Mouse (Mus musculus): ENCODE measurements around the gene Spata1. TPM values are rescaled to one million over a fixed set of nuclear protein-coding genes. Genes with fewer than 3 reads are reported as not detected.

The Spata1 gene
- polyA plus RNA-seq, 1 experiment from 2014 or later, result 4.2 TPM

DNA sequence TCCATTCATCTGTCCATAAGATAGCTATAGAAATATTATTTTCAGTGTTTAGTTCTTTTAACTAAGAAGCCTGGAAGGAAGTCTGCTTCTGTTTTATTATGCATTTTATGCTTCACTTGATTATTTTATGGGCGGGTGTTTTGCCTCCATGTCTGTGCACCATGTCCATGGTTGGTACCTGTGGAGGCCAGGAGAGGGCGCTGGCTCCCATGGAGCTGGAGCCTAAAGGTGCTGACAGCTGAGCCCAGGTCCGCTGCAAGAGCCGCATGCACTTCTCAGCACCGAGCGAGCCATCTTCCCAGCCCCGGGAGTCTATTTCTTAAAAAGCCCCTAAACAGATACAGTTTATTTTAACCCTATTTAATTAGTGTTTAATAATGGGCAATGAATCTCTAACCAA, 75.8 kb downstream of the Spata1 start:
- peaks cover 64% of the 10 kb centered on the region for H3K36me3 ChIP-seq (ENCODE audit: insufficient read depth)
- H3K4me2 ChIP-seq, result no peak overlapping the region
- no peak overlapping the region for H3K27ac ChIP-seq (ENCODE audit: low read depth)
- DNase-seq (no peak), ATAC-seq (ENCODE audit: insufficient read depth) (no peak)
- 0 out of 2 replicates have a peak, but pooled peaks cover 3% of the 10 kb centered on the region for H3K4me1 ChIP-seq (ENCODE audit: insufficient read depth)
- H3K9ac ChIP-seq, result no peak overlapping the region
- WGBS, result 86% methylated on average over 7 of the region's 7 CpGs
- H3K9me3 ChIP-seq (ENCODE audit: low read depth, low read length), result no peaks in the 10 kb centered on the region
- no peak overlapping the region for H3K4me3 ChIP-seq (ENCODE audit: low read depth, low read length)
- H3K27me3 ChIP-seq (ENCODE audit: insufficient read depth, low read length), result no peaks in the 10 kb centered on the region
- peak; percentile 36; the same call in 1 of the 2 replicates for TF ChIP-seq CTCF (IDR thresholded peaks at IDR 0.05; ENCODE audit: low read depth)

DNA sequence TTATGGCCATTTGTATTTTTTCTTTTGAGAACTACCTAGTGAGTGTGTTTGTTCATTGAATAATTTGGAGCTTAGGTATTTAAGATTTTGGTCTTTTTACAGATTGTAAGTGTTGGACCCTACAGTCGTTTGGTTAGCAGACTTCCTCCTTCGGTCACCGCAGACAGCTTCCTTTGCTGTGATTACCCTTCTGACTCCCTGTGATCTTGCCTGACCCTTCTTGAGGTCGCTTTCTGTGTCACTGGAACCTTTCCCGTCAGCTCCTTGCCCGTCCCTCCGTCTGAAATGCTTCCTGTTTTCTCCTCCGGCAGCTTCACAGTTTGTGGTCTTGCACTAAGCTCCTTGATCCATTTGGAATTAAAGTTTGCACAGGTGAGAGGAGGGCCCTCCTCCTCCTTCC, 77.8 kb downstream of the Spata1 start:
- no peak for TF ChIP-seq CTCF (IDR thresholded peaks at IDR 0.05; ENCODE audit: low read depth)
- Histone ChIP-seq H3K9me3 (ENCODE audit: low read depth, low read length) (no peaks in the 10 kb centered on the region), H3K27ac (ENCODE audit: low read depth) (no peak overlapping the region), H3K36me3 (ENCODE audit: insufficient read depth) (peaks cover 62% of the 10 kb centered on the region), H3K9ac (no peak overlapping the region), H3K4me2 (no peak overlapping the region), H3K27me3 (ENCODE audit: insufficient read depth, low read length) (no peaks in the 10 kb centered on the region), H3K4me1 (ENCODE audit: insufficient read depth) (0 out of 2 replicates have a peak, but pooled peaks cover 3% of the 10 kb centered on the region), H3K4me3 (ENCODE audit: low read depth, low read length) (no peak overlapping the region)
- DNase-seq (peak; percentile 13), ATAC-seq (ENCODE audit: insufficient read depth) (no peak)
- WGBS, result 28% methylated on average over 8 of the region's 8 CpGs

DNA sequence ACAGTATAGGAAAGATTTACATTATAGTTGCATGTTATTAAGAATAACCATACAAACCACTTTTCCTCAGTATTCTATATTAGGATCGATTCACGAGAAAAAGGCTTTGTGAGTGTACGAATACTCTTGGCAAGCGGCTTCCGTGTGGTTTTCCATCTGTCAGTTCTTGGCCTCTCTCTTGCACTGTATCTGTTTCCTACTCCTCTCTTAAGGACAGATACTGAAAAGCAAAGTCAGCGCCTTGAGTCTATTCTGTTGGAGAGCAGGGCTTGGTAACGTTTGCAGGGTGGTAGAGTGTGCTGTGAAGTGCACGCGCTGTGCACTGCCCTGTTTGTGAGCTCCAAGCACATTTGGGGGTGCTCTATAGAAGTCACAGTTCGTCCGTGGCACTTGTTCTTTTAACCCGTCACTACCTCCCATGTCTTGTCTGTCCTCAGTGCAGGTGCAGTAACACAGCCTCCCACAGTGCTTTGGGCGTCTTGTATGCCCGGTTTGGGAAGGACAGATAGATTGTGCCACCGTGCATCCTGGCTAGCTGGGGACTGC, 79.5 kb downstream of the Spata1 start:
- TF ChIP-seq CTCF (IDR thresholded peaks at IDR 0.05; ENCODE audit: low read depth), result no peak
- Histone ChIP-seq H3K9me3 (ENCODE audit: low read depth, low read length) (no peaks in the 10 kb centered on the region), H3K4me3 (ENCODE audit: low read depth, low read length) (no peak overlapping the region), H3K9ac (no peak overlapping the region), H3K27me3 (ENCODE audit: insufficient read depth, low read length) (no peaks in the 10 kb centered on the region), H3K27ac (ENCODE audit: low read depth) (no peak overlapping the region), H3K4me1 (ENCODE audit: insufficient read depth) (0 out of 2 replicates have a peak, but pooled peaks cover 3% of the 10 kb centered on the region), H3K36me3 (ENCODE audit: insufficient read depth) (peaks cover 51% of the 10 kb centered on the region), H3K4me2 (no peak overlapping the region)
- ATAC-seq (ENCODE audit: insufficient read depth) (no peak), DNase-seq (no peak)
- 89% methylated on average over 15 of the region's 15 CpGs for WGBS

DNA sequence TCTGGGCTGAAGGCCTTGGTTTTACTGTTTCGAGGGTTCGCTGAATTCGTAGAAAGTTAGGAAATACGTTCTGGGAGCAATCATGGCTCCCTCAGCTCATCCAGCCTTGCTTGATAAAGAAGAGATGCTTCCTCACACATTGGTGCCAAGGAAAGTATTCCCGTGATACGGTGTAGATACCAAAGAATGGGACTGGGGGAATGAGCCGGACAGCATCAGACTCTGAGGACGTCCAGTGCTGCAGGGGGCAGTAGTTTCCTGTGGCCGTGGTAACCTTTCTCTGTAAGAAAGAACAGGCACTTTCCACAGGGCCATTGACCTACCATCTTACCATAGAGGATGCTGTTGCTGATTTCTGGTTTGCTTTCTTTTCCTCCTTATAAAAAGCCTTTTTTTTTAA, 80.0 kb downstream of the Spata1 start:
- Histone ChIP-seq H3K27ac (ENCODE audit: low read depth) (no peak overlapping the region), H3K4me1 (ENCODE audit: insufficient read depth) (0 out of 2 replicates have a peak, but pooled peaks cover 3% of the 10 kb centered on the region), H3K9ac (no peak overlapping the region), H3K4me2 (no peak overlapping the region), H3K4me3 (ENCODE audit: low read depth, low read length) (no peak overlapping the region), H3K36me3 (ENCODE audit: insufficient read depth) (peaks cover 47% of the 10 kb centered on the region), H3K27me3 (ENCODE audit: insufficient read depth, low read length) (no peaks in the 10 kb centered on the region), H3K9me3 (ENCODE audit: low read depth, low read length) (no peaks in the 10 kb centered on the region)
- ATAC-seq (ENCODE audit: insufficient read depth) (no peak), DNase-seq (no peak)
- no peak for TF ChIP-seq CTCF (IDR thresholded peaks at IDR 0.05; ENCODE audit: low read depth)
- WGBS, result 89% methylated on average over 9 of the region's 9 CpGs

DNA sequence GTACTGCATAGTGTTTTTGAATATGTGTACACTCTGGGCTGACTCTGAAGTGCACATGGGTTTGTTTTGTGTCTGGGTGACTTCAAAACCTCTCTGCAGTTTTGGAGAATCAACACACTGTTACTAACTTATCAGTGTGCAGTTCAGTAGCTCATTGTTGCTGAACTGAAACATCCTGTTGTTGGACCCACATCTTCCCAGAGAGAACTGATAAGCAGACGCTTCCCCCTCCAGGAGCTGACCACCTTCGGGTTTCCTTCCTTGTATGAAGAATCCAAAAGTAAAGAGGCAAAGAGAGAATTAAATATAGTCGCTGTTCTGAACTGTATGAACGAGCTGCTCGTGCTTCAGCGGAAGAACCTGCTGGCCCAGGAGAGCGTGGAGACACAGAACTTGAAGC, 80.7 kb downstream of the Spata1 start:
- Histone ChIP-seq H3K27me3 (ENCODE audit: insufficient read depth, low read length) (no peaks in the 10 kb centered on the region), H3K9ac (no peak overlapping the region), H3K9me3 (ENCODE audit: low read depth, low read length) (no peaks in the 10 kb centered on the region), H3K4me3 (ENCODE audit: low read depth, low read length) (no peak overlapping the region), H3K4me2 (no peak overlapping the region), H3K36me3 (ENCODE audit: insufficient read depth) (peaks cover 44% of the 10 kb centered on the region), H3K27ac (ENCODE audit: low read depth) (no peak overlapping the region), H3K4me1 (ENCODE audit: insufficient read depth) (no peaks in the 10 kb centered on the region)
- no peak for DNase-seq
- TF ChIP-seq CTCF (IDR thresholded peaks at IDR 0.05; ENCODE audit: low read depth), result no peak
- ATAC-seq (ENCODE audit: insufficient read depth), result no peak
- 68% methylated on average over 7 of the region's 7 CpGs for WGBS

DNA sequence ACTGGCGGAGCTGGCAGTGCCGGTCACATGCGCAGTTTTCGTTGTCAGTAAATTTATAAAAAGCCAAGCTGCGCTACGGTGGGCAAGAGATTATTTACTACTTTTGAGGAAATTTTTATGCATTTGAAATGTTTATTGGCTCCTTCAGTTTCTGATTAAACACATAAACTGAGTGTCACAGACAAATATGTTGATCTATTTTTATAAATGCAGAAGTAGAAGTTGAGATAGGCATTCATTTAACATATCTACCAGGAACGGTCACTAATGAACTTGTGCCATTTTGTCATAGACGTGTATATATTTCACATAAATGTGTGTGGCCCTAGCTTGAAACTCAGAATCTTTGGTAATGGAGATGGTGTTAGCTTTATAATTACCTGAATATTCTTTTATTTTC, 81.7 kb downstream of the Spata1 start:
- Histone ChIP-seq H3K4me3 (ENCODE audit: low read depth, low read length) (no peak overlapping the region), H3K9ac (no peak overlapping the region), H3K9me3 (ENCODE audit: low read depth, low read length) (no peaks in the 10 kb centered on the region), H3K27me3 (ENCODE audit: insufficient read depth, low read length) (no peaks in the 10 kb centered on the region), H3K36me3 (ENCODE audit: insufficient read depth) (peaks cover 35% of the 10 kb centered on the region), H3K4me1 (ENCODE audit: insufficient read depth) (no peaks in the 10 kb centered on the region), H3K4me2 (no peak overlapping the region), H3K27ac (ENCODE audit: low read depth) (no peak overlapping the region)
- TF ChIP-seq CTCF (IDR thresholded peaks at IDR 0.05; ENCODE audit: low read depth), result no peak
- ATAC-seq (ENCODE audit: insufficient read depth) (no peak), DNase-seq (no peak)
- WGBS, result 91% methylated on average over 8 of the region's 8 CpGs

DNA sequence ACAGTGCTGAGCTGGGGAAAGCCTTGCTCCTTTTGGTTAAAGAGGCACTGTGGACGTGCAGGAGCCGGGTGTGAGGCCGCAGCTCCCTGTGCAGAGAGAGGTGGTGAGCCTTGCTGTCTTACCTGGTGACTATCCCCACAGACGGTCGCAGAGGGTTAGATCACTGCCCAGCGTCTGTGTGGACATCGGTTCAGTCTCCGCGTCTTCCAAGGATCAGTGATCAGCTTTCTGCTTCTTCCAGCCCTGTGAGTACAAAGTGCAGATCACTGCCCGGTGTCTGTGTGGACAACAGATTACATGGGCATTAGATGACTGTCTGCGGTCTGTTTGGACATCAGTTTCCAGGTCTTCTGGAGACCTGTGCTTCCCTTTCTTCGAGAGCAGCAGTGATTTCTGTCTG, 85.0 kb downstream of the Spata1 start:
- Histone ChIP-seq H3K9ac (no peak overlapping the region), H3K36me3 (ENCODE audit: insufficient read depth) (peaks cover 22% of the 10 kb centered on the region), H3K4me1 (ENCODE audit: insufficient read depth) (no peaks in the 10 kb centered on the region), H3K4me3 (ENCODE audit: low read depth, low read length) (no peak overlapping the region), H3K9me3 (ENCODE audit: low read depth, low read length) (no peaks in the 10 kb centered on the region), H3K27ac (ENCODE audit: low read depth) (no peak overlapping the region), H3K27me3 (ENCODE audit: insufficient read depth, low read length) (no peaks in the 10 kb centered on the region), H3K4me2 (no peak overlapping the region)
- ATAC-seq (ENCODE audit: insufficient read depth), result no peak
- no peak for TF ChIP-seq CTCF (IDR thresholded peaks at IDR 0.05; ENCODE audit: low read depth)
- 88% methylated on average over 12 of the region's 12 CpGs for WGBS
- DNase-seq, result no peak

Measured in lung, embryonic 14.5 days (tissue).